11 mouse cellular contexts compared by ENCODE assay signal in genomic region chr1:93731880-93732281, GRCm38 (mm10). TPM values are rescaled to one million over a fixed set of nuclear protein-coding genes. Genes with fewer than 3 reads are reported as not detected.
DNase-seq lines count a peak whose midpoint lies in the region; ATAC-seq lines count a peak whose summit lies in the region.
"Had no signal": no experiment of that assay in that cellular context is flagged by ENCODE, and none has a peak within 500 bp of the region (broad histone marks: within the 10 kb centered on the region; RNA-seq: fewer than 3 reads in every experiment).

No protein-coding gene starts in this region.

- intact Hi-C loops in left cerebral cortex, postnatal 36 days (cut with DNase I) = loop anchor here (10.0 kb wide), 1 partner anchor 217 kb away; the partner anchor contains the start of gene Farp2

- no peaks in the 10 kb centered on the region for H3K36me3 ChIP-seq in hindbrain, embryonic 13.5 days
- H3K36me3 ChIP-seq in hindbrain, embryonic 12.5 days = no peaks in the 10 kb centered on the region
- no peaks in the 10 kb centered on the region for H3K36me3 ChIP-seq in forebrain, embryonic 14.5 days (ENCODE audit: control insufficient read depth, insufficient read depth, low read length)
- H3K36me3 ChIP-seq in midbrain, embryonic 14.5 days (ENCODE audit: control insufficient read depth, insufficient read depth, low read length) = no peaks in the 10 kb centered on the region
- H3K36me3 ChIP-seq: embryonic facial prominence, embryonic 12.5 days had no signal

- no peak overlapping the region for H3K4me3 ChIP-seq in hindbrain, embryonic 13.5 days
- H3K4me3 ChIP-seq in hindbrain, embryonic 12.5 days = no peak overlapping the region
- H3K4me3 ChIP-seq in forebrain, embryonic 14.5 days (ENCODE audit: low read depth, low read length) = no peak overlapping the region
- H3K4me3 ChIP-seq in midbrain, embryonic 14.5 days (replicated peaks; ENCODE audit: low read depth, low read length) = no peak overlapping the region
- H3K4me3 ChIP-seq: embryonic facial prominence, embryonic 12.5 days had no signal

- no peaks in the 10 kb centered on the region for H3K27me3 ChIP-seq in hindbrain, embryonic 13.5 days
- no peaks in the 10 kb centered on the region for H3K27me3 ChIP-seq in hindbrain, embryonic 12.5 days
- no peaks in the 10 kb centered on the region for H3K27me3 ChIP-seq in forebrain, embryonic 14.5 days (replicated peaks; ENCODE audit: control insufficient read depth, insufficient read depth, low read length)
- no peaks in the 10 kb centered on the region for H3K27me3 ChIP-seq in midbrain, embryonic 14.5 days (ENCODE audit: control insufficient read depth, insufficient read depth, low read length)
- H3K27me3 ChIP-seq: embryonic facial prominence, embryonic 12.5 days; Patski had no signal

- 14% methylated on average over 3 of the region's 3 CpGs for WGBS in hindbrain, embryonic 13.5 days
- WGBS in hindbrain, embryonic 12.5 days = 21% methylated on average over 3 of the region's 3 CpGs
- 3% methylated on average over 3 of the region's 3 CpGs for WGBS in forebrain, embryonic 14.5 days
- 3% methylated on average over 3 of the region's 3 CpGs for WGBS in midbrain, embryonic 14.5 days

- 0 out of 2 replicates have a peak overlapping the region, but pooled peaks have one; percentile 0 for H3K4me2 ChIP-seq in hindbrain, embryonic 13.5 days
- H3K4me2 ChIP-seq in hindbrain, embryonic 12.5 days (replicated peaks) = no peak overlapping the region
- no peak overlapping the region; the same call in 1 of the 2 replicates for H3K4me2 ChIP-seq in forebrain, embryonic 14.5 days (ENCODE audit: low read length)
- peak overlapping the region; percentile 32 for H3K4me2 ChIP-seq in midbrain, embryonic 14.5 days (ENCODE audit: low read length)
- H3K4me2 ChIP-seq: embryonic facial prominence, embryonic 12.5 days had no signal

- H3K9me3 ChIP-seq in hindbrain, embryonic 13.5 days = no peaks in the 10 kb centered on the region
- no peaks in the 10 kb centered on the region for H3K9me3 ChIP-seq in hindbrain, embryonic 12.5 days (replicated peaks)
- no peaks in the 10 kb centered on the region for H3K9me3 ChIP-seq in forebrain, embryonic 14.5 days (replicated peaks; ENCODE audit: control insufficient read depth, low read length)
- no peaks in the 10 kb centered on the region for H3K9me3 ChIP-seq in midbrain, embryonic 14.5 days (ENCODE audit: control insufficient read depth, low read length)
- H3K9me3 ChIP-seq: embryonic facial prominence, embryonic 12.5 days had no signal

- peak overlapping the region; percentile 14; the same call in 1 of the 2 replicates for H3K27ac ChIP-seq in hindbrain, embryonic 13.5 days
- H3K27ac ChIP-seq in hindbrain, embryonic 12.5 days = no peak overlapping the region
- no peak overlapping the region for H3K27ac ChIP-seq in forebrain, embryonic 14.5 days (ENCODE audit: low read depth, low read length)
- H3K27ac ChIP-seq in midbrain, embryonic 14.5 days (replicated peaks; ENCODE audit: low read depth, low read length) = peak overlapping the region; percentile 64
- H3K27ac ChIP-seq: embryonic facial prominence, embryonic 12.5 days had no signal

- H3K4me1 ChIP-seq in hindbrain, embryonic 13.5 days (replicated peaks) = peaks cover 8% of the 10 kb centered on the region
- H3K4me1 ChIP-seq in hindbrain, embryonic 12.5 days = peaks cover 5% of the 10 kb centered on the region
- no peaks in the 10 kb centered on the region for H3K4me1 ChIP-seq in forebrain, embryonic 14.5 days (ENCODE audit: control insufficient read depth, insufficient read depth, low read length)
- peaks cover 13% of the 10 kb centered on the region for H3K4me1 ChIP-seq in midbrain, embryonic 14.5 days (ENCODE audit: control insufficient read depth, insufficient read depth, low read length)

- DNase-seq in brain, adult 2 months (ENCODE audit: low read depth, low spot score) = peak; percentile 83
- peak; percentile 69 for DNase-seq in forebrain, embryonic 14.5 days (ENCODE audit: low spot score)
- peak; percentile 80 for DNase-seq in midbrain, embryonic 14.5 days
- no peak for DNase-seq in right cerebral cortex, adult 18-20 months
- DNase-seq in layer of hippocampus, adult 9-11 months = no peak
- DNase-seq in left cerebral cortex, postnatal 36 days (ENCODE audit: low spot score in 2 of 2) = no peak
- DNase-seq: left cerebral cortex, postnatal 4 days had no signal

- H3K9ac ChIP-seq in hindbrain, embryonic 13.5 days = no peak overlapping the region
- H3K9ac ChIP-seq in hindbrain, embryonic 12.5 days = no peak overlapping the region
- H3K9ac ChIP-seq in forebrain, embryonic 14.5 days (ENCODE audit: low read length) = no peak overlapping the region
- peak overlapping the region; percentile 18; the same call in 1 of the 2 replicates for H3K9ac ChIP-seq in midbrain, embryonic 14.5 days (replicated peaks; ENCODE audit: low read length)
- H3K9ac ChIP-seq: embryonic facial prominence, embryonic 12.5 days had no signal

- ATAC-seq in hindbrain, embryonic 13.5 days (ENCODE audit: low FRiP score) = peak; percentile 47; the same call in 1 of the 2 replicates
- no peak for ATAC-seq in hindbrain, embryonic 12.5 days (ENCODE audit: low FRiP score)
- peak; percentile 48 for ATAC-seq in forebrain, embryonic 14.5 days
- ATAC-seq in midbrain, embryonic 14.5 days (ENCODE audit: low FRiP score, low TSS enrichment) = peak; percentile 58; the same call in 1 of the 2 replicates
- ATAC-seq: Patski had no signal

RNA-seq across cellular contexts. Expression of gene Atg4b, which starts 19.4 kb away (rescaled TPM):
- polyA plus RNA-seq in hindbrain, embryonic 13.5 days (2015; fragmentation: Nextera tagmentation; extraction: Ambion mirVana) = 107 and 112 TPM in 2 replicates
- 106 and 110 TPM in 2 replicates for polyA plus RNA-seq in hindbrain, embryonic 12.5 days (2016; fragmentation: Nextera tagmentation; extraction: Ambion mirVana)
- 95.0 and 113 TPM in 2 replicates for polyA plus RNA-seq in forebrain, embryonic 14.5 days (2014; fragmentation: Nextera tagmentation; extraction: Ambion mirVana)
- 101 and 102 TPM in 2 replicates for polyA plus RNA-seq in midbrain, embryonic 14.5 days (2014; fragmentation: Nextera tagmentation; extraction: Ambion mirVana)
- 10 to 100 TPM; 75.4 to 88.1 TPM for total RNA-seq in left cerebral cortex, postnatal 36 days (2021)

RNA-seq across cellular contexts. Expression of gene Thap4, which starts 22.8 kb away (rescaled TPM):
- polyA plus RNA-seq in hindbrain, embryonic 13.5 days (2015; fragmentation: Nextera tagmentation; extraction: Ambion mirVana) = 41.3 and 43.4 TPM in 2 replicates
- 39.5 and 39.9 TPM in 2 replicates for polyA plus RNA-seq in hindbrain, embryonic 12.5 days (2016; fragmentation: Nextera tagmentation; extraction: Ambion mirVana)
- polyA plus RNA-seq in forebrain, embryonic 14.5 days (2014; fragmentation: Nextera tagmentation; extraction: Ambion mirVana) = 38.4 and 44.4 TPM in 2 replicates
- polyA plus RNA-seq in midbrain, embryonic 14.5 days (2014; fragmentation: Nextera tagmentation; extraction: Ambion mirVana) = 39.2 and 46.3 TPM in 2 replicates
- total RNA-seq in left cerebral cortex, postnatal 36 days (2021) = 10 to 100 TPM; 36.0 to 39.0 TPM

RNA-seq across cellular contexts. Expression of gene Bok, which starts 46.4 kb away (rescaled TPM):
- polyA plus RNA-seq in hindbrain, embryonic 13.5 days (2015; fragmentation: Nextera tagmentation; extraction: Ambion mirVana) = 74.8 and 76.7 TPM in 2 replicates
- 43.8 and 44.1 TPM in 2 replicates for polyA plus RNA-seq in hindbrain, embryonic 12.5 days (2016; fragmentation: Nextera tagmentation; extraction: Ambion mirVana)
- 83.3 and 87.6 TPM in 2 replicates for polyA plus RNA-seq in forebrain, embryonic 14.5 days (2014; fragmentation: Nextera tagmentation; extraction: Ambion mirVana)
- 77.6 and 87.4 TPM in 2 replicates for polyA plus RNA-seq in midbrain, embryonic 14.5 days (2014; fragmentation: Nextera tagmentation; extraction: Ambion mirVana)
- total RNA-seq in left cerebral cortex, postnatal 36 days (2021) = 10 to 100 TPM; 28.3 to 33.2 TPM

Comparison
In these comparisons a context has a peak if more than half of its experiments do, and no peak if none do; other contexts are left out.
1. H3K27ac ChIP-seq: peak in hindbrain, embryonic 13.5 days (single experiment) and midbrain, embryonic 14.5 days (single experiment); none in hindbrain, embryonic 12.5 days (single experiment) and forebrain, embryonic 14.5 days (single experiment).
2. H3K4me2 ChIP-seq: peak in hindbrain, embryonic 13.5 days (single experiment) and midbrain, embryonic 14.5 days (single experiment); none in hindbrain, embryonic 12.5 days (single experiment) and forebrain, embryonic 14.5 days (single experiment).
3. DNase-seq: peak in brain, adult 2 months (single experiment), forebrain, embryonic 14.5 days (single experiment) and midbrain, embryonic 14.5 days (single experiment); none in right cerebral cortex, adult 18-20 months (single experiment), layer of hippocampus, adult 9-11 months (single experiment) and left cerebral cortex, postnatal 36 days (0 of 2).